Mouse (Mus musculus) lung, embryonic 15.5 days (tissue): ENCODE data around the gene Mrpl22. TPM values are rescaled to one million over a fixed set of nuclear protein-coding genes. Genes with fewer than 3 reads are reported as not detected.

Experiments used
- ATAC-seq: fragments of 200-750 bp; cut with Nextera tagmentation; 2 replicates; pipeline ENCODE4 v1.8.0; 2017; ENCODE audit warnings: moderate number of reproducible peaks, borderline replicate concordance; ENCODE audit not compliant: low FRiP score, low TSS enrichment; ENCODE audit errors: extremely low read depth
- H3K27ac ChIP-seq: fragments of 300-500 bp; sonication (generic); 2 replicates; pipeline ENCODE4 v1.5.1; 2015; ENCODE audit warnings: moderate library complexity, mild to moderate bottlenecking, inconsistent platforms
- H3K27me3 ChIP-seq: fragments of 300-500 bp; sonication (generic); 2 replicates; pipeline ENCODE4 v1.6.1; 2015; ENCODE audit warnings: inconsistent platforms
- H3K36me3 ChIP-seq: fragments of 300-500 bp; sonication (generic); 2 replicates; pipeline ENCODE4 v1.6.1; 2015; ENCODE audit warnings: inconsistent platforms
- H3K4me1 ChIP-seq: fragments of 300-500 bp; sonication (generic); 2 replicates; pipeline ENCODE4 v1.6.1; 2015; ENCODE audit warnings: inconsistent platforms
- H3K4me2 ChIP-seq: fragments of 300-500 bp; sonication (generic); 2 replicates; pipeline ENCODE4 v1.6.1; 2015; ENCODE audit warnings: inconsistent platforms, mild to moderate bottlenecking, moderate library complexity
- H3K4me3 ChIP-seq: fragments of 300-500 bp; sonication (generic); 2 replicates; pipeline ENCODE4 v1.5.1; 2015; ENCODE audit warnings: mild to moderate bottlenecking, inconsistent platforms
- H3K9ac ChIP-seq: fragments of 300-500 bp; sonication (generic); 2 replicates; pipeline ENCODE4 v1.6.1; 2015; ENCODE audit warnings: inconsistent platforms
- H3K9me3 ChIP-seq: fragments of 300-500 bp; sonication (generic); 2 replicates; pipeline ENCODE4 v1.6.1; 2016; ENCODE audit warnings: inconsistent platforms
- WGBS: fragments of 180-500 bp; shearing (Covaris S2); methylation state at CpG from one replicate; pipeline ENCODE4 v1.1.7; 2015; 5-methylcytosine and 5-hydroxymethylcytosine counted together
- polyA plus RNA-seq: library from polyadenylated mRNA; unstranded; fragments of >200 nt; fragmentation: Nextera tagmentation; extraction: Ambion mirVana; gene quantifications from 2 replicates; pipeline ENCODE4 v1.2.1, GENCODE M21; 2015

Mrpl22 gene
- 109 and 117 TPM in 2 replicates for polyA plus RNA-seq

DNA sequence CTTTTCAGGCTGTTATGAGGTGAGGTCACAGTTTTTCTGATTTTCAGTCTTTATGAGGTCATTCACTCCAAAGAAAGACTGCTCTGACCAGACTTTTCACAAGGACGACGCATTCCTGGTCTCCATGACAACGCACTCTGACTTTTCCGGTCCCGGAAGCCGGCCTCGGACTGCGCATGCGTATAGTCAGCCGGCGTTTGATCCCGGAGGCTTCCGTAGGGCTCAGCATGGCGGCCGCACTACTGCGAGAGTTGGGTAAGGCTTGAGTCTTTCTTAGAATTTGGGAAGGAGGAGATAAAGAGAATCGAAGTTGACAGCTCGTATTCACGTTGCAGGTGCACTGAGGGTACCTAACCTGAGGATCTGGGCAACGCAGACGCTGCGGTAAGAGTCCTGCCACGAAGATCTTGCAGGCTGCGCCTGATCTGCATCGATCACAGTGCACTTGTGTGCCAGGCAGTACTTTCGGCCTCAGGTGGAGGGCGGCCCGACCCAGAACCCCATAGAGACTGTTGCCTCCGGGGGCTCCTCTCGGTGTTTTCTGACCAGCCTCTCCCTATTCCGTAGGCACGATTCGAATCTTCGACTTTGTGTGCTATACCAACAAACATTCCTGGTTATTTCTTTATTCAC lies at the start of gene Mrpl22:
TSS of gene Mrpl22 (plus strand) at position 203 of the 633 bp plus-strand sequence.
- H3K4me1 ChIP-seq: peaks cover 22% of the 10 kb centered on the region
- peaks cover 33% of the 10 kb centered on the region for H3K36me3 ChIP-seq
- ATAC-seq: peak; percentile 75
- peak within 1 kb of the TSS; percentile 61 for H3K4me2 ChIP-seq
- no peaks in the 10 kb centered on the region for H3K9me3 ChIP-seq
- H3K27ac ChIP-seq: peak within 1 kb of the TSS; percentile 41
- H3K27me3 ChIP-seq: no peaks in the 10 kb centered on the region
- WGBS: under 1% methylated on average over 34 of the region's 34 CpGs
- peak within 1 kb of the TSS; percentile 85 for H3K4me3 ChIP-seq
- H3K9ac ChIP-seq: peak within 1 kb of the TSS; percentile 77

DNA sequence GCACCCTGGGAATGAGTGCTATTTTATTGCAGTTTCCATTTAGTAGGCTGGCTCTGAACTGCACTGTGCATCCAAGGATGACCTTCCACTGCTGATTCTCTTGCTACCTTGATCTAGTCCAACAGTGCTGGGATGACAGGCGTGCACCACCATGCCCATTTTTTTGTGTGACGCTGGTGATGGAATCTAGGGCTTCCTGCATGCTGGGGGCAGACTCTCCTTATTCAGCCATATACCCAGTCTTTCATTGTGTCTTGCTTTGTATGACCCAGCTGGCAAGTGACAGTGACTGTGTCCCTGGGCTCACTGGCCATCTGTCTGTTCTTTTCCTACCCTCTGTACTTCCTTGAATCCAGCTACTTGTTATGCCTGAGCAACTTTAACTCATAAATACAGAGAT lies 47.8 kb upstream of the Mrpl22 start:
- Histone ChIP-seq H3K27me3 (no peaks in the 10 kb centered on the region), H3K9me3 (no peaks in the 10 kb centered on the region), H3K36me3 (peaks cover 63% of the 10 kb centered on the region), H3K9ac (no peak overlapping the region), H3K4me2 (no peak overlapping the region), H3K4me1 (no peaks in the 10 kb centered on the region), H3K27ac (no peak overlapping the region), H3K4me3 (no peak overlapping the region)
- ATAC-seq: no peak
- 90% methylated on average over 2 of the region's 2 CpGs for WGBS

DNA sequence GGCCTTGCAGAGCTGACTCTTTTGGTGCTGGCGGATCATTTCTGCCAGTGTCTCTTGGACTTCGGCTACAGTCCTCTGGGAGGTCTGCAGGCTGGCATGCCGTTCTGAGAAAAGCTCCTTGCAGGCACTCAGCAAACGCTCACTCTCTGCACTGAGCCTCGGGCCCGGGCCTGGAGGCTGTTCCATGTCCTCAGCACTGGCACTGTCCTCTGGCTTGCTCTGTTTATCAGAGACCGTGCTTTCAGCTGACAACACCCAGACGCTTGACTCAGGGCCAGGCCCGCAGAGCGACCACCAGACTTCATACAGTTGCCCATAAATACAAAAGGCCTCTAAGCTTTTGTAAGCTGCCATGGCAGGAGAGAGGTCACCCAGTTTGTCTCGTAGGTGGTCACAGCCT lies 46.4 kb upstream of the Mrpl22 start:
- ATAC-seq: no peak
- no peak overlapping the region for H3K4me3 ChIP-seq
- no peaks in the 10 kb centered on the region for H3K27me3 ChIP-seq
- WGBS: 57% methylated on average over 11 of the region's 11 CpGs
- H3K9ac ChIP-seq: no peak overlapping the region
- no peak overlapping the region for H3K4me2 ChIP-seq
- H3K4me1 ChIP-seq: no peaks in the 10 kb centered on the region
- H3K36me3 ChIP-seq: peaks cover 63% of the 10 kb centered on the region
- H3K27ac ChIP-seq: no peak overlapping the region
- H3K9me3 ChIP-seq: no peaks in the 10 kb centered on the region

DNA sequence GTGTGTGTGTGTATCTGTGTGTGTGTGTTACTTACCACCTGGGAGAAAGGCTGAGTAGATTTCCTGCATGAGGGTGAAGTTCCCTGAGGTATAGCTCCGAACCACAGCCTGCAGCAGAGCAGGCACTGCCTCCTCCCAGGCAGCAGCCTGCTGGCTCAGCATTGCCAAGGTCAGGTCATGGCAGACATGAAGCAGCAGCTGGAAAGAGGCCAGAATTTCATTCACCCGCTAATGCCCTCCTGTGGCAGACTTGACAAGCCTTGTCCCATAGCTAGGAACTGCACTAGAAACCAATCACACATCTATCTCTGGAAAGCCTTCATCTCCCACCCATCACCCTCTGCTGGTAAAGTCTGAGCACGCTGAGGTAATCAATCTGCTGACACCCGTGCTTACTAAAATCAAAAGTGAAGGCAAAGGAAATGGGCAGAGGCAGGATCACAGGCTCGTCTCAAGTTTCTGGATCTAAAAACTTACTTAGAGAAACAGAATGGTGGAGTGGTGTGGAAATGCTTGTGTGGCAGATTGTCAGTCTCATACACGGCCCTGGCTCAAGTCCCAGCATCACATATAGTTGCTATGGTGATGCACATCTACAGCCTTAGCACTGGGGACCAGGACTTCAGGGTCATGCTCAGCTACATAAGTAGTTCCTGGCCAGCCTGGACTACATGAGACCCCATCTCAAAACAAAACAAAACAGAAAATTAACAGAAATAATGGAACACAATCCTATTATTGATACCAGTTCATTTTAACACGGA lies 44.9 kb upstream of the Mrpl22 start:
- H3K27me3 ChIP-seq: no peaks in the 10 kb centered on the region
- 51% methylated on average over 7 of the region's 7 CpGs for WGBS
- no peak overlapping the region for H3K4me3 ChIP-seq
- no peak overlapping the region for H3K4me2 ChIP-seq
- H3K4me1 ChIP-seq: no peaks in the 10 kb centered on the region
- no peaks in the 10 kb centered on the region for H3K9me3 ChIP-seq
- peaks cover 64% of the 10 kb centered on the region for H3K36me3 ChIP-seq
- H3K9ac ChIP-seq: no peak overlapping the region
- H3K27ac ChIP-seq: no peak overlapping the region
- ATAC-seq: peak; percentile 53

DNA sequence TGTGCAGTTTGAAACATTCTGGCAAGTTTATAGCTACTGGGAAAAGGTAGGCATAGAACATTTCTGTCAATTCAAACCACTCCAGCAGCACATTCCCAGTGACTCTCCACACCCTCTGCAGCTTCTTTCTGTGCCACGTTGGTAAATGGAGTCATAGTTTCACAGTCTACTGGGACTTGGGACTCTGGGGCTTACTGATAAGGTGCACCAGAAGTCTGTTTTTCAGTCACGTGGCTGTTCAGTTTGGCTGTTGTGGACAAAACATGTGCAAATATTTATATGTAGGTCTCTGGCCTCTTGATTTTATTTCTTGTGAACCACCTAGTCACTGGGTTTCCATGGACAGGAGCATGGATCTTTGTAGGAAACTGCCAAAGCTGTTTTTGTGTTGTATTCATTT lies 43.9 kb upstream of the Mrpl22 start:
- H3K4me2 ChIP-seq: no peak overlapping the region
- H3K4me1 ChIP-seq: no peaks in the 10 kb centered on the region
- no peak overlapping the region for H3K4me3 ChIP-seq
- H3K27me3 ChIP-seq: no peaks in the 10 kb centered on the region
- no peak overlapping the region for H3K27ac ChIP-seq
- H3K9me3 ChIP-seq: no peaks in the 10 kb centered on the region
- ATAC-seq: no peak
- WGBS: 77% methylated on average over 2 of the region's 2 CpGs
- no peak overlapping the region for H3K9ac ChIP-seq
- H3K36me3 ChIP-seq: peaks cover 67% of the 10 kb centered on the region

DNA sequence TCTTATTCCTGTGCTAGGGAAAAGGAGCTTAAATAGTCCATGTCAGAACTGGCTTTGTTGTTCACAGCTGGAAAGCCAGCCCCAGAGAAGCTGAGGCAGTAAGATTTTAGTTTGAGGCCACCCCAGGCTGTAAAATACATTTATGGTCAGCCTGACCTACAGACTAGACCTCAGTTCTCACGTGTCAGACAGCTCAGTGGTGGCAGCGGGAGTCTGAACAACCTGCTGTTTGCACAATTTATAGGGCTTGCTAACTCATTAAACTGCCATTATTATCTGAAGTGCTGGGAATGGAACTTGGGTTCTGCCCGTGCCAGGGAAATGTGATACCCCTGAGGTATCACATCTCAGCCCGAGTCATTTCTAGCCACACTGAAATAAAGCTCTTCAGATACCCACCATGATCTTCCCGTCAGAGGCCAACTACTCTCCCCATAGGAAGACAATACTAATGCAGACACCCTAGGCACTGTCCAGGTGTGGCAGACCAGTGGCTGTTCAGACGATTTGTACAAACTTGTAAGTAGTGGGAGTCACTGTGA lies 42.1 kb upstream of the Mrpl22 start:
- no peak for ATAC-seq
- WGBS: 81% methylated on average over 6 of the region's 6 CpGs
- Histone ChIP-seq H3K4me2 (no peak overlapping the region), H3K27me3 (no peaks in the 10 kb centered on the region), H3K9me3 (no peaks in the 10 kb centered on the region), H3K9ac (no peak overlapping the region), H3K27ac (no peak overlapping the region), H3K4me1 (no peaks in the 10 kb centered on the region), H3K4me3 (no peak overlapping the region), H3K36me3 (peaks cover 65% of the 10 kb centered on the region)

DNA sequence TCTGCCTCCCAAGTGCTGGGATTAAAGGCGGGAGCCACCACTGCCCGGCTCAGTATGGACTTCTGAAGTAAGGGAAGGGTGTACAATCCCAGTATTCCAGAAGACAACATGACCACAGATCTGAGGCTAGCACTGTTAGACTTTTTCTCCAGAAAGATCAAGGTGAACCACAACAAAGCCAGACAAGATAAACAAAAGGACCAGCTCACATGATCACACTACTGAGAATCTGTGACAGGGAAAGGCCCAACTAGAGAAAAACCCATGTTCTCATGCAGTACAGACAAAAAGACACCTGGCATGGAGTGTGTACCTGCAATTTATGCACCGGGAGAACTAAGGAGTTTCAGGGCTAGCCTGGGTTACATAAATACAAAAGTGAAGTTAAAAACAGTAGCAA lies 39.4 kb upstream of the Mrpl22 start:
- Histone ChIP-seq H3K36me3 (peaks cover 84% of the 10 kb centered on the region), H3K9ac (no peak overlapping the region), H3K27me3 (no peaks in the 10 kb centered on the region), H3K9me3 (no peaks in the 10 kb centered on the region), H3K4me1 (no peaks in the 10 kb centered on the region), H3K4me2 (no peak overlapping the region), H3K27ac (no peak overlapping the region), H3K4me3 (no peak overlapping the region)
- no peak for ATAC-seq
- 97% methylated on average over 3 of the region's 3 CpGs for WGBS

DNA sequence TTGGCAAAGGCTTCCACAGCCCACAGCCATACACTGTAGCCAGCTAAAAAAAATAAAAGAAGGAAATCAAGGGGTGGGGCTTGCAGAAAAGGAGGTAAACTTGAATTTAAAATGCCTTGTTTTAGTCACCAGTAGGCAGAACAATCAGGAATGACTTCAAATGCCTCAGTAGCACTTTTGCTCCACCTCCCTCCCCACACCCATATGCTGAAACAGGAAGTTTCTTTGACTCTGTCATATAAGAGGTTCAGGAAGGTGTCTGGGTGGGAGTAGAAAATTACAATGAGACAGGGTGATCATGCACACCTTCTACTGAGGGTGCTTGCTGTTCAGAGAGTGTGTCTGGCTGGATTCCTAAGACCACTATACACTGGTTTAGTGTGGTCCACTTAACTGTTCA lies 36.6 kb upstream of the Mrpl22 start:
- no peaks in the 10 kb centered on the region for H3K4me1 ChIP-seq
- H3K27ac ChIP-seq: no peak overlapping the region
- H3K27me3 ChIP-seq: no peaks in the 10 kb centered on the region
- ATAC-seq: no peak
- H3K9me3 ChIP-seq: no peaks in the 10 kb centered on the region
- no peak overlapping the region for H3K4me3 ChIP-seq
- H3K4me2 ChIP-seq: no peak overlapping the region
- peaks cover 84% of the 10 kb centered on the region for H3K36me3 ChIP-seq
- H3K9ac ChIP-seq: no peak overlapping the region

DNA sequence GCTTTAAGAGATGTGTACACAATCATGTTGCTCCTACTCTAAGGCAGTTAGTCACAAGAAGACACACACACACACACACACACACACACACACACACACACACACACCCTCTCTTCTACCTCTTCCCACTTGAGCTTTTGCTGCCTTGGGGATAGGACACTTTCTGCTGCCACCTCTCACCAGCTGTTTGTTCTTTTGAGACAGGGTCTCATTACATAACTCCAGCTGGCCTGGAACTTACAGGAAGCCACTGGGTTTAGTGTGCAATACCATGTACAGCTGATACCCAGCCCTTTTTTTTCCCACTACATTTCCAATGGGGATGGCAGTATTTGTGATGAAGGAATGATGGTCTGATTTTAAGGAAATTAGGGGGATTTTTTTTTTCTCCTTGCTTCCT lies 36.2 kb upstream of the Mrpl22 start:
- H3K9me3 ChIP-seq: no peaks in the 10 kb centered on the region
- H3K27ac ChIP-seq: no peak overlapping the region
- no peak overlapping the region for H3K9ac ChIP-seq
- no peak overlapping the region for H3K4me2 ChIP-seq
- no peaks in the 10 kb centered on the region for H3K4me1 ChIP-seq
- no peak for ATAC-seq
- H3K4me3 ChIP-seq: no peak overlapping the region
- peaks cover 83% of the 10 kb centered on the region for H3K36me3 ChIP-seq
- no peaks in the 10 kb centered on the region for H3K27me3 ChIP-seq

DNA sequence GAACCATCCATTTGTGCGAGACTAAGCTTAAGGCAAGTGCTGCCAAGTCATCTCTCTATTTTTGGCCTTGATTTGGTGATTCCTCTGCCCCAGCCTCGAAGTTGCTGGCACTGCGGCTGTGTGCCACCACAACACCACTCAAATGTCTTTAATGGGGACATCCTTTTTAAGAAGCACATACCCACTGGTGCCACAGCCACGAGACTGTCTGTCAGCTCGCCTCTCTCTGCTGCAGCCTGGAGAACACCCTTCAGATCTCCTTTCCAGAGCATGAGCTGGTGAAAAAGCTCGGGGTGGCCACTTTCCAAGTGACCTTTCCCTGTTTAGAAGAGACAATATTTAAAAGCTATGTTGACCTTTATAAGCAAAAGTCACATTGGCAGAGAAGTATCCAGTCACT lies 34.8 kb upstream of the Mrpl22 start:
- no peaks in the 10 kb centered on the region for H3K9me3 ChIP-seq
- H3K36me3 ChIP-seq: peaks cover 84% of the 10 kb centered on the region
- no peak overlapping the region for H3K27ac ChIP-seq
- no peaks in the 10 kb centered on the region for H3K27me3 ChIP-seq
- H3K9ac ChIP-seq: no peak overlapping the region
- H3K4me2 ChIP-seq: no peak overlapping the region
- WGBS: 86% methylated on average over 6 of the region's 6 CpGs
- no peak overlapping the region for H3K4me3 ChIP-seq
- ATAC-seq: no peak
- H3K4me1 ChIP-seq: no peaks in the 10 kb centered on the region

DNA sequence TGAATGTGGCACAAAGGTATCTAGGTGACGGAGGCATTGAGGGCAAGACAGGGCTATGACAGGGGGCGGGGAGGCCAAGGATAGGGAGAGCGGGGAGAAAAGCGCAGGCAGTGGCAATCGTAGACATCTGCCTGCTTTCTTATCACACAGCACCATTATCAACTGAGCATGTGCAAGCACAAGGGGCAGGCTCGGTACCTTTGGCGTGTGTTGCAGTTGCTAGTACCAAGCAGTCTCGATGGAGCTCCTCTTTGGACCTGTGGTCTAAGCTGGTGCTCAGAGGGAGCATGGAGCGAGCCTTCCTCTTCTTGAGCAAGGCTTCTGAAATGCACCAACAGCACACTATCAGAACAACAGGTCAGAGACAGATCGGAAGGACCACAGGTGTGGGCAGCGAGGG lies 32.6 kb upstream of the Mrpl22 start:
- peaks cover 81% of the 10 kb centered on the region for H3K36me3 ChIP-seq

DNA sequence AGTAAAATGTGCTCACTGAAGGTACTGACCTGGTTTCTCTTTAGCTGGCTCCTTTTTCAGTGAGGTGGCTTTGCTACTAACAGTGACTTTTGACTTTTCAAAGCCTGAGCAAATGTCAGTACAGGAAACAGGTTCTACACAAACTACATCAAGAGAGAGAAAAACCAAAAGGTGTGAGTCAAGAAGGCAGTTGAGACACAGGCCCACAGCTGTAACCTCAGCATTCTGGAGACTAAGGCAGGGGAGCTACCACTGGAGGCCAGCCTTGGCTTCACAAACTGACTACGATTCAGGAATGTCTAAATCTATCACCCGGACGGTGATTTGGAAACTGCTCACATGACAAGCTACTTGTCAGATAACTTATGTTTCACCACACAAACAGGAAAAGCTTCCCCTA lies 32.0 kb upstream of the Mrpl22 start:
- Histone ChIP-seq H3K36me3 (peaks cover 80% of the 10 kb centered on the region), H3K4me3 (no peak overlapping the region), H3K9ac (no peak overlapping the region), H3K9me3 (no peaks in the 10 kb centered on the region), H3K4me1 (no peaks in the 10 kb centered on the region), H3K4me2 (no peak overlapping the region), H3K27ac (no peak overlapping the region), H3K27me3 (no peaks in the 10 kb centered on the region)
- no peak for ATAC-seq
- WGBS: 81% methylated on average over 3 of the region's 3 CpGs

More for the DNA sequence above, 32.6 kb upstream of the Mrpl22 start:
- Histone ChIP-seq H3K9ac (no peak overlapping the region), H3K27ac (no peak overlapping the region), H3K4me1 (no peaks in the 10 kb centered on the region), H3K27me3 (no peaks in the 10 kb centered on the region), H3K4me3 (no peak overlapping the region), H3K4me2 (no peak overlapping the region), H3K9me3 (no peaks in the 10 kb centered on the region)
- ATAC-seq: no peak
- WGBS: 89% methylated on average over 11 of the region's 11 CpGs
